Mouse (Mus musculus) embryonic facial prominence, embryonic 10.5 days (tissue): ENCODE measurements around the gene Slc51b. TPM values are rescaled to one million over a fixed set of nuclear protein-coding genes. Genes with fewer than 3 reads are reported as not detected.
A peak's percentile ranks its signal among the peaks of the same experiment; 100 is the strongest.

Experiments
- DNase-seq: peaks from one replicate; pipeline ENCODE4 v3.0.0-alpha.2; 2017; ENCODE audit warnings: low spot score
- H3K27ac ChIP-seq: fragments of 300-500 bp; sonication (generic); replicated peaks from 2 replicates; pipeline ENCODE4 v1.5.1; 2016; ENCODE audit warnings: mild to moderate bottlenecking
- H3K27me3 ChIP-seq: fragments of 300-500 bp; sonication (generic); replicated peaks from 2 replicates; pipeline ENCODE4 v1.6.1; 2016; ENCODE audit warnings: low read depth, mild to moderate bottlenecking; ENCODE audit not compliant: poor library complexity, severe bottlenecking
- H3K36me3 ChIP-seq: fragments of 300-500 bp; sonication (generic); replicated peaks from 2 replicates; pipeline ENCODE4 v1.6.1; 2016; ENCODE audit warnings: mild to moderate bottlenecking, moderate library complexity
- H3K4me1 ChIP-seq: fragments of 300-500 bp; sonication (generic); 2 replicates; pipeline ENCODE4 v1.6.1; 2016
- H3K4me3 ChIP-seq: fragments of 300-500 bp; sonication (generic); 2 replicates; pipeline ENCODE4 v1.5.1; 2016; ENCODE audit warnings: mild to moderate bottlenecking, moderate library complexity
- H3K9me3 ChIP-seq: fragments of 300-500 bp; sonication (generic); 2 replicates; pipeline ENCODE4 v1.6.1; 2016; ENCODE audit warnings: mild to moderate bottlenecking
- WGBS: fragments of 180-500 bp; shearing (Covaris S2); methylation state at CpG from one replicate; pipeline ENCODE4 v1.1.7; 2016; 5-methylcytosine and 5-hydroxymethylcytosine counted together
- polyA plus RNA-seq: library from polyadenylated mRNA; unstranded; fragments of >200 nt; fragmentation: Nextera tagmentation; extraction: Ambion mirVana; gene quantifications from 2 replicates; pipeline ENCODE4 v1.2.1, GENCODE M21; 2016

Slc51b gene
- polyA plus RNA-seq, 1 experiment from 2014 or later, result not detected

- WGBS, result 61% methylated on average over 3 of the region's 3 CpGs
- H3K4me3 ChIP-seq, result no peak overlapping the region
- H3K27me3 ChIP-seq, result no peaks in the 10 kb centered on the region; the same call in 1 of the 2 replicates
- no peaks in the 10 kb centered on the region for H3K9me3 ChIP-seq
- peaks cover 28% of the 10 kb centered on the region for H3K4me1 ChIP-seq
- H3K36me3 ChIP-seq, result peaks cover 4% of the 10 kb centered on the region
- DNase-seq, result no peak
- 0 out of 2 replicates have a peak overlapping the region, but pooled peaks have one; percentile 19 for H3K27ac ChIP-seq
These were observed 40.0 kb downstream of the Slc51b start for GRCm38 (mm10) chr9:65382751-65383097.

DNA sequence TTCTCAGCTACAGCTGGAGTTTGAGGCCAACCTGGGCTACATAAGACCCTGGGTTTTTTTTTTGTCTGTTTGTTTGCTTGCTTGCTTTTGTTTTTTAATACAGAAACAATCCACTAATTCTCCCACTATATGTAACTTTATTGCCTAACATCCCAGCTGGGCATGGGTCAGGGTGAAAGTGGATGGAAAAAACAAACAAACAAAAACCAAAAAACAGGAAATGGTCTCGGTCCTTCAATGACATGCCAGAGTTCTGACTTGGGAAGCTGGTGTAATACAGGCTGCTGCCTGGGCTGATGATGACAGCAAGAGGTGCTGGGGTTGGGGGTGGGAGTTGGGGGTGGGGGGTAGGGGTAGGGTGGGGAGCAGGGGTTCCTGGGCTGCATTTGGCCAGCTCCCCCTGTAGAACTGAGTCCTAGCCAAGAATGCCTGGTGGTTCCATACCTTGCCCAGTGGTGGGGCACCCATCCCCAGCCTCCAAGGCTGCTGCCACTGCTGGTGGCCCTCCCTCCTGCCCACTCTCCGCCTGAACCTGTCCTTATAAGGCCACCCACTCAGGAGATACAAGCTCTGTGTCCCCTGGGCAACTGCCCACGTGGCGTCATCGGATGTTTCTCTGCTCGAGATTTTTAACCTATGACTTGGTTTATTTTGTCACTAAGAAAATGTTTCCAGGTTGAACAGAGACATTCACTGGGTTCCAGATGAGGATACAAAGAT, 40.6 kb downstream of the Slc51b start:
- Histone ChIP-seq H3K4me1 (peaks cover 28% of the 10 kb centered on the region), H3K36me3 (peaks cover 10% of the 10 kb centered on the region), H3K27me3 (no peaks in the 10 kb centered on the region; the same call in 1 of the 2 replicates), H3K4me3 (no peak overlapping the region), H3K9me3 (no peaks in the 10 kb centered on the region), H3K27ac (no peak overlapping the region)
- WGBS, result 76% methylated on average over 6 of the region's 6 CpGs
- DNase-seq, result no peak

GRCm38 (mm10) chr9:65381017-65381590, 41.7 kb downstream of the Slc51b start:
- no peak overlapping the region; the same call in 1 of the 2 replicates for H3K27ac ChIP-seq

DNA sequence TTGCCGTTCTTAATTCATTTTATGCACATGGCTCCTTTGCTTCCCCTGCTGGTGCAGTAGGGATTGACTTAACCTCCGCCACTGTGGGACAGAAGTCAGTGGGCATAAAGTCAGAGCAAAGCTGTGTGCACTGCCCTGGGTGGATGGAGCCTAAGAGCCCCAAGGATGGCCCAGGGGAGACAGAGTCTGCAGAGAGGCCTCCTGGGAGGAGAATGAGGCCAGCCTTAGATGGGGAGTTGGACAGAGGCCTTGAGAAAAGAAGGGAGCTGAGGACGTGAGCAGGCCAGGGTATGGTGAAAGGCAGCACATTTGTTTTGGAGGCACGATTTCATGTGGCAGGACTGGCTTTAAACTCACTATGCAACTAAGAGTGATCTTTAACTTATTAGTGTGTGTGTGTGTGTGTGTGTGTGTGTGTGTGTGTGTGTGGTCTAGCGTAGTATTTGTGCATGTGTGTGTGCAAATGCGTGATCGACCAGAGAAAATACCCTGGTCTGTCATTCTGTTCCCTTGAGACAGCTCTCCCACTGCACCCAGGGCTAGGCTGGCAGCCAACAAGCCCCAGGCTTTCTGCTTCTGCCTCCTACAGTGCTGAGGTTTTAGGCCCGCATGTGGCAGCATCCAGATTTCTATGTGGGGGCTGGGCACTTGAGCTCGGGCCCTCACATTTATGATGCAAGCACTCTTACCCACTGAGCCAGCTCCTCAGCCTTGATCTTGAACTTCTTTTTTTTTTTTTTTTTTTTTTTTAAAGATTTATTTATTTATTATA, 47.4 kb downstream of the Slc51b start:
- no peaks in the 10 kb centered on the region for H3K27me3 ChIP-seq
- DNase-seq, result no peak
- H3K4me1 ChIP-seq, result 0 out of 2 replicates have a peak, but pooled peaks cover 6% of the 10 kb centered on the region
- 86% methylated on average over 9 of the region's 9 CpGs for WGBS
- no peak overlapping the region for H3K27ac ChIP-seq
- no peaks in the 10 kb centered on the region for H3K9me3 ChIP-seq
- peaks cover 37% of the 10 kb centered on the region for H3K36me3 ChIP-seq
- H3K4me3 ChIP-seq, result no peak overlapping the region

More at GRCm38 (mm10) chr9:65381017-65381590, 41.7 kb downstream of the Slc51b start:
- Histone ChIP-seq H3K9me3 (no peaks in the 10 kb centered on the region), H3K4me1 (peaks cover 24% of the 10 kb centered on the region), H3K4me3 (no peak overlapping the region), H3K27me3 (no peaks in the 10 kb centered on the region; the same call in 1 of the 2 replicates), H3K36me3 (peaks cover 12% of the 10 kb centered on the region)
- DNase-seq, result no peak
- WGBS, result 72% methylated on average over 4 of the region's 4 CpGs

DNA sequence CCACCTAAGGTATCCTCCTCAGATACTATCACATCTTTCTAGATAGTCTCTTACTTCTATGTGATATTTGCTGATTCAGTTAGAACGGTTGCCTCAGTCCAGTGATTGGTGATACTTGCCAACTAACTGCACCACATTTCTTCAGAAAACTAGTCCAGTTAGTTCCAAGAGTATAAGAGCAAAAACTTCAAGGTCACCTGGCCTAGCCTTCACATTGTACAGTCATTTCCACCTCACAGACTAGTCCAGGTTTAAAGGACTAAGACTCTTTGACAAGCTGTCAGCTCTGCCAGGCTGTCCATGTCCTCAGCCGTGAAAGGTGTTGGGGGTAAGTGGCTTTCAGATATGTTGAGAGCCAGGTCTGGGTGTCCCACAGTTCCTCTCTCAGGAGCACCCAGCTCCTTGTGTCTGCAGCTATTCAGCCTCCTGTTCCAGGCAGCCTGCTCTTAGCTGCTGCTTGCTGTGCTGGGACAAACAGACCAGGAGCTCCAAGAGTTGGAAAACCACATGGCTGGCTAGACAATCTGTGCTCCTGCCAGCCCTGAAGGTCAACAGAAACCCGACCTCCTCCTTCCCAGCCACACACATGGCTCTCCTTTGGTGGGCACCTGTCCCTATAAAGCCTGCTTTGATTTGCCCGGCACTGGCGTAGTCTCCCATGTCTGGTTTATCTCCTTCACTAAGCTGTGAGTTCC, 48.1 kb downstream of the Slc51b start:
- H3K9me3 ChIP-seq, result no peaks in the 10 kb centered on the region
- peaks cover 37% of the 10 kb centered on the region for H3K36me3 ChIP-seq
- H3K4me3 ChIP-seq, result no peak overlapping the region
- H3K4me1 ChIP-seq, result 0 out of 2 replicates have a peak, but pooled peaks cover 6% of the 10 kb centered on the region
- 79% methylated on average over 5 of the region's 5 CpGs for WGBS
- DNase-seq, result no peak
- H3K27me3 ChIP-seq, result no peaks in the 10 kb centered on the region
- H3K27ac ChIP-seq, result 0 out of 2 replicates have a peak overlapping the region, but pooled peaks have one; percentile 24

DNA sequence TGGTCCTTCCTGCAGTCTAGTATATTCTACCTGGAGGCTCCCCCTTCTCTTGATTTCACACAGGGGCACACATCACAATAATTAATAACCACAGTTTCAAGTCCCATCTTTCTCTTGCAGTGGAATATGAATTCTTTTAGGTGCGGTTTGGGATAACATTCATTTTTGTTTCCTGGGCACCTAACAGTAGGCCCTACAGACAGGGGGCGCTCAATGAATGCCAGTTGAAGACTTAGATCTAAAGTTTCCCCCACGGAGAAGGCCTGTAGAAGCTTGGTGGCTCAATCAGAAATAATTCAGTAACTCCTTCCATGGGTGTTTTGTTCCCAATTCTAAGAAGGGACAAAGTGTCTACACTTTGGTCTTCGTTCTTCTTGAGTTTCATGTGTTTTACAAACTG, 50.3 kb downstream of the Slc51b start:
- Histone ChIP-seq H3K4me3 (no peak overlapping the region), H3K4me1 (0 out of 2 replicates have a peak, but pooled peaks cover 6% of the 10 kb centered on the region), H3K27me3 (no peaks in the 10 kb centered on the region), H3K27ac (no peak overlapping the region), H3K36me3 (peaks cover 33% of the 10 kb centered on the region), H3K9me3 (no peaks in the 10 kb centered on the region)
- no peak for DNase-seq
- 75% methylated on average over 4 of the region's 4 CpGs for WGBS

DNA sequence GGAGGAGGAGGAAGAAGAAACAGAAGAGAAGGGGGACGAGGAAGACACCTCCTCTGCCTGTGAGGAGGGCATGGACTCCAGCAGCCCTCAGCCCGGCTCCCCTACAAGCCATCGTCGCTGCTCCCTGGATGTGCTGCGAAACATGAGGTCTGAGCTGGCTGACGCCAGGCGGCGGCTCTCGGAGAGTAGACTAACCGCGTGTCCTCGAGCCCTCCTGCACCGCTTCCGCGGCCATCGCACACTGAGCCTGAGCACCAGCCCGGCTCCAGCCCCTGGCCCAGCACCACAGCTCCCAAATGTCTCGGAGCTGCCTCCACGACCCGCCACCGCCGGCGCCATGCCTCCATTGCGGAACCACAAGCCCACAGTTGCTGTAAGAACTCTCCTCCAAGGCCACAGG, 51.0 kb downstream of the Slc51b start:
- H3K9me3 ChIP-seq, result no peaks in the 10 kb centered on the region
- peaks cover 29% of the 10 kb centered on the region; the same call in 1 of the 2 replicates for H3K36me3 ChIP-seq
- no peak for DNase-seq
- H3K27ac ChIP-seq, result no peak overlapping the region
- no peak overlapping the region for H3K4me3 ChIP-seq
- 78% methylated on average over 24 of the region's 24 CpGs for WGBS
- H3K4me1 ChIP-seq, result 0 out of 2 replicates have a peak, but pooled peaks cover 4% of the 10 kb centered on the region
- H3K27me3 ChIP-seq, result no peaks in the 10 kb centered on the region

DNA sequence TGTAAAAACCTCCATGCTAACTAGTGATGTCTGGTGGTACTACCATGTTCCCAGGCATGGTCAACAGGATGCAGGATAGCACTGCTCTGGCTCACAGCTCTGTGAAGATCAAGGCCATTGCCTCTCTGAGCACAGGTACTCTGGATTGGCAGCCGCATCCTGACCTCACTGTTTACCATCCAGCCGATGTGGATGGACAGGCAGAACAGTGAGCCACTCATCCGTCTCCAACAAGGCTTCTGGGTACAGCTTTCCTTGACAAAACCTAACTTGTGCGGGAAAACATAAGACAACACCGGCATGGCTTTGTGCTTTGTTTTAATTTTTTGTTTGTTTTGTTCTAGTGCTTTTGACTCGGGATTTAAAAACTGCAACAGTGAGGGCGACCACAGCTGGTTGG, 57.0 kb downstream of the Slc51b start:
- no peaks in the 10 kb centered on the region for H3K27me3 ChIP-seq
- WGBS, result 90% methylated on average over 7 of the region's 7 CpGs
- no peak for DNase-seq
- H3K27ac ChIP-seq, result no peak overlapping the region
- H3K36me3 ChIP-seq, result peaks cover 47% of the 10 kb centered on the region
- H3K4me1 ChIP-seq, result 0 out of 2 replicates have a peak, but pooled peaks cover 5% of the 10 kb centered on the region
- no peaks in the 10 kb centered on the region for H3K9me3 ChIP-seq
- no peak overlapping the region for H3K4me3 ChIP-seq

DNA sequence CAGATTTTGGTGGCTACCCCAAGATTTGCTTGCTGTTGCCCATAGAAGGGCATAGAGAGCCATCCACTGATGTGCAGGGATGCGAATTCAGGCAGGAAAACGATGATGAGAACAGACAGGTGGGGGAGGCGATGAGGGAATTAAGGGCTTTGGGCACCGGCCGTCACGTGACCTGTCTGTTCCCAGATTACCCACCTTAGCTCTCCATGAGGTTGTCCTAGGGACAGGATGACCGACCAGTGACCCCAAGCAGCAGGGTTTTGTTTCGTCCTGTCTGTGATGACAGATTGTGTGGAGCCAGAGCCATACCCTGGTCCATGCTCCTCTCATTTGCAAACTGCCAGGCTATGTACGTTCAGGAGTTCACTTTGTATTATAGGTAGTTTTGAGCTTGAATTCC, 59.1 kb downstream of the Slc51b start:
- H3K4me1 ChIP-seq, result 0 out of 2 replicates have a peak, but pooled peaks cover 5% of the 10 kb centered on the region
- H3K36me3 ChIP-seq, result peaks cover 64% of the 10 kb centered on the region

More for the DNA sequence above, 59.1 kb downstream of the Slc51b start:
- no peaks in the 10 kb centered on the region for H3K9me3 ChIP-seq
- no peak overlapping the region for H3K27ac ChIP-seq
- no peaks in the 10 kb centered on the region for H3K27me3 ChIP-seq
- no peak overlapping the region for H3K4me3 ChIP-seq
- WGBS, result 66% methylated on average over 9 of the region's 9 CpGs
- peak; percentile 24 for DNase-seq

Other genes with a start within 250 kb of the Slc51b start
- 8.2 and 8.3 TPM in 2 replicates for gene Parp16, start 227.6 kb downstream of the Slc51b start, polyA plus RNA-seq
- gene Cilp, start 157.8 kb downstream of the Slc51b start, polyA plus RNA-seq, result 0.05 and 0.15 TPM in 2 replicates
- gene Clpx, start 128.7 kb downstream of the Slc51b start, polyA plus RNA-seq, result 48.3 and 50.9 TPM in 2 replicates
- 10.3 and 10.6 TPM in 2 replicates for gene Pdcd7, start 76.9 kb downstream of the Slc51b start, polyA plus RNA-seq
- 0.38 and 0.66 TPM in 2 replicates for gene Ubap1l, start 61.9 kb downstream of the Slc51b start, polyA plus RNA-seq
- 1.0 and 1.2 TPM in 2 replicates for gene Kbtbd13, start 31.3 kb downstream of the Slc51b start, polyA plus RNA-seq
- 7.6 and 8.3 TPM in 2 replicates for gene Rasl12, start 24.4 kb downstream of the Slc51b start, polyA plus RNA-seq
- gene Mtfmt, start 12.8 kb upstream of the Slc51b start, polyA plus RNA-seq, result 20.1 and 22.7 TPM in 2 replicates
- gene Spg21, start 38.0 kb upstream of the Slc51b start, polyA plus RNA-seq, result 103 and 112 TPM in 2 replicates
- gene Ankdd1a, start 97.2 kb upstream of the Slc51b start, polyA plus RNA-seq, result not detected in 2 replicates
- gene Plekho2, start 157.1 kb upstream of the Slc51b start, polyA plus RNA-seq, result 14.3 and 15.2 TPM in 2 replicates
- 27.7 and 28.0 TPM in 2 replicates for gene Pif1, start 164.2 kb upstream of the Slc51b start, polyA plus RNA-seq
- gene Rbpms2, start 206.7 kb upstream of the Slc51b start, polyA plus RNA-seq, result 26.2 and 26.4 TPM in 2 replicates
- 251 and 270 TPM in 2 replicates for gene Oaz2, start 245.0 kb upstream of the Slc51b start, polyA plus RNA-seq